Mouse (Mus musculus): ENCODE data around the gene Adgrf2. TPM values are rescaled to one million over a fixed set of nuclear protein-coding genes. Genes with fewer than 3 reads are reported as not detected.
A peak's percentile ranks its signal among the peaks of the same experiment; 100 is the strongest.

The Adgrf2 gene
- polyA plus RNA-seq (2014; fragmentation: Nextera tagmentation; extraction: Ambion mirVana) = 0.05 TPM in 1 of 2 replicates, not detected in the other

DNA sequence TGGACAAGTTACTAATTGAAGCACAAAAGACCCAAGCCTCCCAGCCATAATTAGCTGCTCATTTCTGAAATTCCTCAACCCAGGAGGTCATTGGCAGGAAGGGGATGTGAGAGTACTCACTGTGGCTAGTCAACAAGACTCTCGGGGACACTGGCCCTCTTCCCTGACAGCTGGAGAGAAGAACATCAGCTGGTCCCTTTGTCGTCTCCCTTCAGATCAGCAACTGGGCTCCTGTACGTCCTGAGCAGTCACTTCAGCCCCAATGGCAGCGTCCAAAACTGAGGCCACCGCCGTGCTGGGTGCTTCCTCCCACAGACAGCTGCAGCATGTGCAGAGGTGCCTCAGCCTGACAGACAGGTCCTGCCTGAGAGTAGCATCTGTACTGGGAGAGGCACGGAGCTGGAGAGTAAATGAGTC, at the start of gene Adgrf2:
Gene Adgrf2, minus strand, starts transcription at position 379 of the 417 bp plus-strand sequence.
- Histone ChIP-seq H3K4me2 (ENCODE audit: low read length) (no peak within 1 kb of the TSS), H3K27me3 (replicated peaks; ENCODE audit: control insufficient read depth, insufficient read depth, low read length) (no peaks in the 10 kb centered on the region), H3K9ac (ENCODE audit: low read length) (no peak within 1 kb of the TSS), H3K4me1 (ENCODE audit: control insufficient read depth, insufficient read depth, low read length) (no peaks in the 10 kb centered on the region), H3K36me3 (ENCODE audit: control insufficient read depth, insufficient read depth, low read length) (no peaks in the 10 kb centered on the region), H3K4me3 (ENCODE audit: low read depth, low read length) (no peak within 1 kb of the TSS), H3K27ac (ENCODE audit: low read depth, low read length) (no peak within 1 kb of the TSS), H3K9me3 (replicated peaks; ENCODE audit: control insufficient read depth, low read length) (no peaks in the 10 kb centered on the region)
- ATAC-seq (no peak), DNase-seq (ENCODE audit: low spot score) (no peak)
- WGBS = 22% methylated on average over 7 of the region's 7 CpGs

DNA sequence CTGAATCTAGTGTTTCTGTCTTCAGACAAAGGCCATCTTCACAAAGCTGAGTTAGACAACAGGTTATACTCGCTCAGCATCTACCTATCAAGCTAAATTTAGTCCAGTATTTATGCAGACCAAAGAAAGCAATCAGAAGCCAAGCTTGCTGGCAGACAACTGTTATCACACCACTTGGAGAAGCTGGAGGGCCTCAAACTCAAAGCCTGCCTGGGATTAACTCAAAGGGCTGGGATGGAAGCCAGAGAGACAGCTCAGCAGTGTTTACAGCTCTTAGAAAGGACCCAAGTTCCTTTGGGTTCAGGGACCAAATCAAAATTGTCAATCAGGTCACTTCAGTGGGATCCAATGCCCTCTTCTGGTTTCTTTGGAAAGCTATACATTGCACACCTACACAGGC, 48.8 kb upstream of the Adgrf2 start:
- H3K9me3 ChIP-seq (replicated peaks; ENCODE audit: control insufficient read depth, low read length) = no peaks in the 10 kb centered on the region
- ATAC-seq = no peak
- H3K4me2 ChIP-seq (ENCODE audit: low read length) = no peak overlapping the region
- no peaks in the 10 kb centered on the region for H3K27me3 ChIP-seq (replicated peaks; ENCODE audit: control insufficient read depth, insufficient read depth, low read length)
- 81% methylated on average over 1 of the region's 1 CpGs for WGBS
- H3K4me1 ChIP-seq (ENCODE audit: control insufficient read depth, insufficient read depth, low read length) = no peaks in the 10 kb centered on the region
- no peaks in the 10 kb centered on the region for H3K36me3 ChIP-seq (ENCODE audit: control insufficient read depth, insufficient read depth, low read length)
- no peak overlapping the region for H3K4me3 ChIP-seq (ENCODE audit: low read depth, low read length)
- no peak overlapping the region for H3K9ac ChIP-seq (ENCODE audit: low read length)
- peak; percentile 8 for DNase-seq (ENCODE audit: low spot score)
- H3K27ac ChIP-seq (ENCODE audit: low read depth, low read length) = no peak overlapping the region

GRCm38 (mm10) chr17:42789723-42790122, 47.7 kb upstream of the Adgrf2 start:
- 86% methylated on average over 2 of the region's 2 CpGs for WGBS
- no peak overlapping the region for H3K4me3 ChIP-seq (ENCODE audit: low read depth, low read length)
- H3K27me3 ChIP-seq (replicated peaks; ENCODE audit: control insufficient read depth, insufficient read depth, low read length) = no peaks in the 10 kb centered on the region
- H3K36me3 ChIP-seq (ENCODE audit: control insufficient read depth, insufficient read depth, low read length) = no peaks in the 10 kb centered on the region
- H3K9me3 ChIP-seq (replicated peaks; ENCODE audit: control insufficient read depth, low read length) = no peaks in the 10 kb centered on the region
- ATAC-seq (no peak), DNase-seq (ENCODE audit: low spot score) (no peak)
- no peak overlapping the region for H3K9ac ChIP-seq (ENCODE audit: low read length)
- H3K4me2 ChIP-seq (ENCODE audit: low read length) = no peak overlapping the region
- H3K27ac ChIP-seq (ENCODE audit: low read depth, low read length) = no peak overlapping the region
- no peaks in the 10 kb centered on the region for H3K4me1 ChIP-seq (ENCODE audit: control insufficient read depth, insufficient read depth, low read length)

DNA sequence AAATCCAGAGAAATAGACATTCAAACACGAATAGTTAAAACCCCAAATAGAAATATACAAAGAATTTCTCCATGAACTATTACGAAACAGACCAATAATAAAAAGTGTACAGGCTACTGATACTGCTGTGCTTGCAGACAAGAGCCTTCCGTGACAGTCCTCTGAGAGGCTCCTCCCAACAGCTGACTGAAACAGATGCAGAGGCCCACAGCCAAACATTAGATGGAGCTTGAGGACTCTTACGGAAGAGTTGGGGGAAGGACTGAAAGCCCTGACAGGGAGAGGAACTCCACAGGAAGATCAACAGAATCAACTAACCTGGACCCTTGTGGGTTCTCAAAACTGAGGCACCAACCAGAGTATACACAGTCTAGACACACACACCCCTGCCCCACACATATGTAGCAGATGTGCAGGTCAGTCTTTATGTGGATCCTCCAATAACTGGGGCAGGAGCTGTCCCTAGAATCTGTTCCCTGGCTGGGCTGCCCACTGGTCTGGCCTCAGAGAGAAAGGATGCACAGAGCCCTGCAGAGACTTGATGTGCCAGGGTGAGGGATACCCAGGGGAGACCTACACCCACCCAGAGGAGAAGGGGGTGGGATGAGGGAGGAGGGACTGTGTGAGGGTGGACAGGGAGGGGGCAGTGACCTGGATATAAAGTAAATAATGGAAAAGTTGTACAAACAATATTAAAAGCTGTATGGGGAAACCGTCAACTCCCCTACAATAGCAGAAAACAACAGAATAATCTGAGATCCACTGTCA, 46.9 kb upstream of the Adgrf2 start:
- no peaks in the 10 kb centered on the region for H3K27me3 ChIP-seq (replicated peaks; ENCODE audit: control insufficient read depth, insufficient read depth, low read length)
- 90% methylated on average over 5 of the region's 5 CpGs for WGBS
- no peaks in the 10 kb centered on the region for H3K4me1 ChIP-seq (ENCODE audit: control insufficient read depth, insufficient read depth, low read length)
- no peaks in the 10 kb centered on the region for H3K9me3 ChIP-seq (replicated peaks; ENCODE audit: control insufficient read depth, low read length)
- no peak overlapping the region for H3K27ac ChIP-seq (ENCODE audit: low read depth, low read length)
- no peak for DNase-seq (ENCODE audit: low spot score)
- H3K4me2 ChIP-seq (ENCODE audit: low read length) = no peak overlapping the region
- no peak for ATAC-seq
- H3K4me3 ChIP-seq (ENCODE audit: low read depth, low read length) = no peak overlapping the region
- H3K36me3 ChIP-seq (ENCODE audit: control insufficient read depth, insufficient read depth, low read length) = no peaks in the 10 kb centered on the region
- no peak overlapping the region for H3K9ac ChIP-seq (ENCODE audit: low read length)

- peak; percentile 87 for ATAC-seq
- H3K4me2 ChIP-seq (ENCODE audit: low read length) = no peak overlapping the region
- H3K36me3 ChIP-seq (ENCODE audit: control insufficient read depth, insufficient read depth, low read length) = no peaks in the 10 kb centered on the region
- no peaks in the 10 kb centered on the region for H3K27me3 ChIP-seq (replicated peaks; ENCODE audit: control insufficient read depth, insufficient read depth, low read length)
- H3K9ac ChIP-seq (ENCODE audit: low read length) = no peak overlapping the region
- H3K9me3 ChIP-seq (replicated peaks; ENCODE audit: control insufficient read depth, low read length) = no peaks in the 10 kb centered on the region
- 53% methylated on average over 7 of the region's 7 CpGs for WGBS
- no peak overlapping the region for H3K27ac ChIP-seq (ENCODE audit: low read depth, low read length)
- H3K4me3 ChIP-seq (ENCODE audit: low read depth, low read length) = no peak overlapping the region
- peak; percentile 81 for DNase-seq (ENCODE audit: low spot score)
- no peaks in the 10 kb centered on the region for H3K4me1 ChIP-seq (ENCODE audit: control insufficient read depth, insufficient read depth, low read length)
Measured at GRCm38 (mm10) chr17:42782156-42782757, 40.3 kb upstream of the Adgrf2 start.

GRCm38 (mm10) chr17:42753791-42754190, 11.8 kb upstream of the Adgrf2 start:
- no peaks in the 10 kb centered on the region for H3K9me3 ChIP-seq (replicated peaks; ENCODE audit: control insufficient read depth, low read length)
- H3K27me3 ChIP-seq (replicated peaks; ENCODE audit: control insufficient read depth, insufficient read depth, low read length) = no peaks in the 10 kb centered on the region
- no peaks in the 10 kb centered on the region for H3K4me1 ChIP-seq (ENCODE audit: control insufficient read depth, insufficient read depth, low read length)
- H3K4me2 ChIP-seq (ENCODE audit: low read length) = no peak overlapping the region
- H3K36me3 ChIP-seq (ENCODE audit: control insufficient read depth, insufficient read depth, low read length) = no peaks in the 10 kb centered on the region
- H3K9ac ChIP-seq (ENCODE audit: low read length) = no peak overlapping the region
- no peak overlapping the region for H3K27ac ChIP-seq (ENCODE audit: low read depth, low read length)
- H3K4me3 ChIP-seq (ENCODE audit: low read depth, low read length) = no peak overlapping the region
- ATAC-seq (no peak), DNase-seq (ENCODE audit: low spot score) (no peak)
- 64% methylated on average over 2 of the region's 2 CpGs for WGBS

GRCm38 (mm10) chr17:42752173-42752572, 10.2 kb upstream of the Adgrf2 start:
- ATAC-seq = no peak
- DNase-seq (ENCODE audit: low spot score) = no peak
- 94% methylated on average over 2 of the region's 2 CpGs for WGBS
- no peaks in the 10 kb centered on the region for H3K27me3 ChIP-seq (replicated peaks; ENCODE audit: control insufficient read depth, insufficient read depth, low read length)
- no peak overlapping the region for H3K27ac ChIP-seq (ENCODE audit: low read depth, low read length)
- H3K9ac ChIP-seq (ENCODE audit: low read length) = no peak overlapping the region
- no peak overlapping the region for H3K4me2 ChIP-seq (ENCODE audit: low read length)
- no peaks in the 10 kb centered on the region for H3K36me3 ChIP-seq (ENCODE audit: control insufficient read depth, insufficient read depth, low read length)
- H3K4me3 ChIP-seq (ENCODE audit: low read depth, low read length) = no peak overlapping the region
- H3K4me1 ChIP-seq (ENCODE audit: control insufficient read depth, insufficient read depth, low read length) = no peaks in the 10 kb centered on the region
- no peaks in the 10 kb centered on the region for H3K9me3 ChIP-seq (replicated peaks; ENCODE audit: control insufficient read depth, low read length)

GRCm38 (mm10) chr17:42745657-42746420, 3.9 kb upstream of the Adgrf2 start:
- no peaks in the 10 kb centered on the region for H3K4me1 ChIP-seq (ENCODE audit: control insufficient read depth, insufficient read depth, low read length)
- H3K36me3 ChIP-seq (ENCODE audit: control insufficient read depth, insufficient read depth, low read length) = no peaks in the 10 kb centered on the region
- 85% methylated on average over 6 of the region's 6 CpGs for WGBS
- no peaks in the 10 kb centered on the region for H3K27me3 ChIP-seq (replicated peaks; ENCODE audit: control insufficient read depth, insufficient read depth, low read length)
- H3K4me2 ChIP-seq (ENCODE audit: low read length) = no peak overlapping the region
- no peak for ATAC-seq
- no peak overlapping the region for H3K4me3 ChIP-seq (ENCODE audit: low read depth, low read length)
- H3K9ac ChIP-seq (ENCODE audit: low read length) = no peak overlapping the region
- no peaks in the 10 kb centered on the region for H3K9me3 ChIP-seq (replicated peaks; ENCODE audit: control insufficient read depth, low read length)
- DNase-seq (ENCODE audit: low spot score) = no peak
- no peak overlapping the region for H3K27ac ChIP-seq (ENCODE audit: low read depth, low read length)

Data from forebrain, embryonic 14.5 days (tissue).